Mouse (Mus musculus): ENCODE measurements at regions not wholly inside any gene's neighbourhood (a gene's known extent, or its start where the extent isn't known, plus 50 kb on each side); places are given as distances from the start of the nearest gene placed in this dataset.

- no peak for DNase-seq (ENCODE audit: low read depth, low spot score)
Observed at GRCm38 (mm10) chr16:30118876-30119275, 54.7 kb downstream of the Hes1 start.

GRCm38 (mm10) chr16:30120330-30121265, 56.4 kb downstream of the Hes1 start:
- DNase-seq (ENCODE audit: low read depth, low spot score) = no peak

DNA sequence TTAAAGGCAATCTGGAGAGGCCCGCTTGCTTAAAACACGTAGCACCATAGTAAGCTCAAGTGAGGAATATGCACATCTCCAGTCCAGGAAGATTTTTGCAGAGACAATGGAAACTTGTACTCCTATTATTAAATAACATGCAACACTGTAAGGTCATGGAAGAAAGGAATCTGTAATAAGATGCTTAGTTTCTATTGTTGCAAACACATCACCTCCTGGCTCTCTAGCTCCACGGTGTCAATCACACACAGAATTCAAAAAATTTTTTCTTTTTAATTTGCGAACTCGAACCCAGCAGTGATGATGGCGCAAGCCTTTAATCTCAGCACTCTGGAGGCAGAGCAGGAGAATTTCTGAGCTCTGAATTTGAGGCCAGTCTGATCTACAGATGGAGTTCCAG, 57.4 kb downstream of the Hes1 start:
- no peak for DNase-seq (ENCODE audit: low read depth, low spot score)

DNA sequence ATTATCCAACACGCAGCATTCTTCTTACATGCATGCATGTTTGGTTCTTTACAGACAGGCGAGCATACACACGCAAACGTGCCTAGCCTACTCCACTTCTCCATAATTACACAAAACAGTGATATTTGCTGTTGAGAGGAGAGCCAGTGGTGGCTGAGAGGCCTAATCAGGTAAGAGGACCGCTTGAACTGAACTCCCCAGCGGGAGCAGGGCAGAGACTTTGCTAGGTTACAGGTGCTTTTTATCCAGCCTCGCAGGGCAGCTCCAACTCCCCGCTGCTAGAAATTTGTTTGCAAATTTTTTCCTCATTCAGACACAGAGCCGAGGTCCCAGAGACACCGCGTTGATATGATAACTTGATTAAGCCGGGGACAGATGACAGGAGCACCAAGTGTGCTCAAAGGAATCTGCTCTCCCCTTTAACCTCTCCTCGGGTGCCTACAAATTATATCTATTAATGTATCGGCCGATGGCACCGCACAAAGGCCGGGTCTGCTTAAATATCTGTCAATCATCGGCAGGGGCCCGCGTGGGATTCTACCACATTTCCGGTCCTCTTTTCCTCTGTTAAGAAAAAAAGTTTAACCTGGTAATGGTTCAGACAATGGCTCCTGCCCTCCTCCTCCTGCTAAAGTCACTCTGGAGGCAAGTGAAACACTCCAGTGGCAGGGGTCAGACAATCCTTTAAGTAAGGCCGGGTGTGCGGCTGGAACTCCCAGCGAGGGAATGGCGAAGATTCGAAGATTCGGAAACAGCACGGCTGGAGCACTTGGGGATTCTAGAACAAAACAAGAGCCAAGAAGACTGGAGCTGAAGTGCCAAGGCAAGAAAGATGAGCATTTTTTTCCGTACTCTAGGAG, 58.3 kb downstream of the Hes1 start:
- no peak for DNase-seq (ENCODE audit: low read depth, low spot score)

GRCm38 (mm10) chr16:30127015-30127414, 62.8 kb downstream of the Hes1 start:
- no peak for DNase-seq (ENCODE audit: low read depth, low spot score)

GRCm38 (mm10) chr16:30128787-30129186, 64.6 kb downstream of the Hes1 start:
- no peak for DNase-seq (ENCODE audit: low read depth, low spot score)

DNA sequence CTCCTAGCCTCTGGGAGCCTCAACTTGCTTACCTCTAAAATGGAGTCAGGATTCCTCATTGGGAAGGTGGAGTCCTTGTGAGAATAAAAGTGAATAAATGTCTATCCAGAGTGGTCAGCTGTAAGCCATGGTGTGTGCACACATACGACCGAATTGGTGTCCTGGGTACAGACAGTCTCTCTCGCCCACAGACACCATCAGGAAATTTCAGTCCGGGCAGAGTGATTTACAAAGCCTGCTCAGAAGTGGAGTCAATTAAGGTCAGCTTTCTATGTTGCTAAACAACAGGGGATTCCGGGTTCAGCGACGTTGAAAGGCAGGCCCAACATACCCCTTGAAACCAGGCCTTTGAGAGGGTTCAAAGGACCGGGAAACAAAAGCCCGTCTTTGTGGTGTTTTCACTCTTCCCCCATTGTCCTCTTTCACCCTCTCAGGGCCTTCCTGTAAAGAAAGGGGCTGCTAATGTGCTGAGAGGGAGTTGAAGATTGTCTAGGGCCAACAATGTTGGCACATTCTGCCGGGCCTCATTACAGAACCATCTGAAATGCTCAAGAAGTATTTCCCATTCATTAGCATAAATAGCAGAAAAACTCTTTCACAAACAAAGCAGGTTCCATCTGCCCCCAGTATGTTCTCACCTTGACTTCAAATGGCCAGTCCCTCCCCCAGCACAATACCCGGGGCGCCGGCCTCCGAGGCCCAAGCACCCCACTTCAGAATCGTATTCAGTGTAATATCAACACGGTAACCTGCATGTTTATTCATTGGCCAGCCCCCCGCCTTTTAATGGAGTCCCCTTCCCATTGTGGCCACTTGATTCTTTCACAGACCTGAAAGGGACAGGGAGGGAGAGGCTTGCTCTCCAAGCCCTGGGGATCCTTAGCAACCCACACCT, 65.3 kb downstream of the Hes1 start:
- no peak for DNase-seq (ENCODE audit: low read depth, low spot score)

- no peak for DNase-seq (ENCODE audit: low read depth, low spot score)
Observed at GRCm38 (mm10) chr16:30130113-30130471, 65.9 kb downstream of the Hes1 start.

DNA sequence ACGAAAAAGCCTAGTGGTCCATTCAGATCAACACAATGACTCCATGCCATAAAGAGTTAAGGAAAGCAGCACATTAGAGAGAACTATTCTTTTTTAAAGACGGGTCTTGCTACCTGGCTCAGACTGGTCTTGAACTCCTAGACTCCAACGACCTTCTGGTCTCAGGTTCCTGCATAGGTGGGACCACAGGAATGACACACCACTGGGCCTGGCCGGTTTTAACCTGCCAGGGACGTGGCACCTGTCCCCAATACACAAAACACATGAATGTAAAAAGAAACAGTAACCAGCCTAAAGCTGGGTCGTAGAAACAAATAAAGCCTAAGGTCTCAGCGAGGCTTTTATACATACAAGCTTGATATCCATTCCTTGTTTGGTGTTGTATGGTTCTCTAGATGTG, 67.9 kb downstream of the Hes1 start:
- no peak for DNase-seq (ENCODE audit: low read depth, low spot score)

GRCm38 (mm10) chr16:30134642-30135165, 70.5 kb downstream of the Hes1 start:
- no peak for DNase-seq (ENCODE audit: low read depth, low spot score)

GRCm38 (mm10) chr16:30136849-30137248, 72.7 kb downstream of the Hes1 start:
- DNase-seq (ENCODE audit: low read depth, low spot score) = no peak

DNA sequence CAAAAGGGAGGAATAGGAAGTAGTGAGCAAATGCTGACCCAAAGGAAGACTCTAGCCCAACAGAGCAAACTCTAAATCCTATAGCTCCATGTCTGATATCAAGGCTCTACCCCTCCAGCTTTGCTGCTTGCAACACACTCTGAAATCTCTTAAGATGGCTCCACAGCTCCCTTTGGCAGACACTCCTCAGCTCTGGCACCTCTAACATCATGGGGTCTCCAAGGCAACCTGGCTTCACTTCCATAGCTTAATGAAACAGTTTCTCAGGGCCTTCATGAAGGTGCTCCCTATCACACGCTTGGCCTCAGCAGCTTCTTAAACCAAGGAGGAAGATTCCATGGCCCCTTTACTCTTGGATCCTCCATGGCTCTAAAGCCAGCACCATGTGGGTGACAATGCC, 73.6 kb downstream of the Hes1 start:
- no peak for DNase-seq (ENCODE audit: low read depth, low spot score)

GRCm38 (mm10) chr16:30144818-30145464, 80.8 kb downstream of the Hes1 start:
- no peak for DNase-seq (ENCODE audit: low read depth, low spot score)

- DNase-seq (ENCODE audit: low read depth, low spot score) = no peak
Observed at GRCm38 (mm10) chr16:30145465-30146207, 81.5 kb downstream of the Hes1 start.

DNA sequence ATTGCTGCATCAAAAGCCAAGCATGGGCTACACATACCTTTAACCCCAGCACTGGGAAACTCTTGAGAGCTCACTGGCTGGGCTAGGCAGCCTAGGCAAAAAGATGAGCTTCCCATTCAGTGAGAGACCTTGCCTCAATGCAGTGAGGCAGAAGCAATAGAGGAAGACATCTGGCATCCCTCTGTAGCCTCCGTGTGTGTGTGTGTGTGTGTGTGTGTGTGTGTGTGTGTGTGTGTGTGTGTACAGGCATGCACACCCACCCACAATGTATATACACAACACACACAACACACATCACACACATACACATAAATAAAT, 82.0 kb downstream of the Hes1 start:
- no peak for DNase-seq (ENCODE audit: low read depth, low spot score)

DNA sequence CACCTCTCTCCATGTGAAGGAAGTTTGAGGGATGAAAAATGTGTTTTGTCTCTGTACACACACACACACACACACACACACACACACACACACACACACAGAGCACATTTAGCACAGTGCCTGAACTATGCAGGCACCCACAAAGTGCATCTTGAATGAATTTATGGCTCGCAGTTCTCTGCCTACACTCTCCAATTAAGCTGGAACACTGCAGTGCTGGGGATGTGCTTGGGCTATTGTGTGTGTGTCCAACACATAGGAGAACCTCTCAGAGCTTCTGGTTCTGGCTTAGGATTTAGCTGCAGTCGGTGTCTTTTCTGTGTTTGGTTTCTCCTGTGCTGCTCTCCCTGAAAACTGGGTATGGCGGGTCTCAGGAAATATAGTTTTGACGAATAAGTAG, 83.1 kb downstream of the Hes1 start:
- DNase-seq (ENCODE audit: low read depth, low spot score) = no peak

- DNase-seq (ENCODE audit: low read depth, low spot score) = no peak
Observed at GRCm38 (mm10) chr16:30151104-30151503, 86.9 kb downstream of the Hes1 start.

- no peak for DNase-seq (ENCODE audit: low read depth, low spot score)
Observed at GRCm38 (mm10) chr16:30155070-30155469, 90.9 kb downstream of the Hes1 start.

DNA sequence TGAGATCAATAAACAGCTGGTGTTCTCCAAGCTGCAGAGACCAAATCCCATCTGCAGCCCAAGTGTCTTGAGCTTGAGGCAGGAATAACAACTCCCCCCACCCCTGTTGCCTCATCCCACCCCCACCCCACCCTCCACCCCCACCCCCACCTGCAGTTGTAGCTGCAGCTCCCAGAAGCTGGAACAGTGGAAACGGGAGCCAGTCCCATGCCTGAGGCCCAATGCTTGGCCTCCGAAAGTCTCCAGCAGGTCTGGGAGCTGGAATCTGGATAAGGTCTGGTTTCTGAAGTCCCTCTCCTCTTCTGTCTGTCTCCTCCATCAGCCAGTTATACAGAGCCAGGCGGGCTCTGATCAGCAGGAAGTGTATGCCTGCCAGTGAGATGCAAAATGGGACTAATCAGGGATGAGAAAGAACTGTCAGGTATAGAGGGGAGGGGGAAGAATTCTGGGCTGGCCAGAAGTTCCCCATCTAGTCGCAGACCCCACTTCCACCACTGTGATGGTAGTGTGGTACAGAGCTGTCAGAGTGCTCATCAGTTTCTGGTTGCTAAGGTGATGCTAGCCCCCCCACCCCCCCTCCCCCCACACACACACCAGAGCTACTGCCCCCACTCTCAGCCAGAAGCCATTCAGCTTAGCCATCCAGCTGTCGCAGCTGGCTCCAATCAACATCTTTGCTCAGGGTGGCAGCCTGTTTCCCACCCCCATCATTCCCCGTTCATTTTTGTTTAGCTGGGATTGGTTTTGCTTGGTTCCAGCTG, 91.5 kb downstream of the Hes1 start:
- no peak for DNase-seq (ENCODE audit: low read depth, low spot score)

GRCm38 (mm10) chr16:30158184-30158583, 94.0 kb downstream of the Hes1 start:
- no peak for DNase-seq (ENCODE audit: low read depth, low spot score)

Measured in retina, adult 2 months (tissue).